Mouse (Mus musculus) heart, adult 9 months (tissue): ENCODE data around the gene Ncoa6.
A peak's percentile ranks its signal among the peaks of the same experiment; 100 is the strongest.
"Not testable (repeated sequence)": the region's sequence is repeated elsewhere in the genome, so short reads cannot be mapped to it uniquely, and the experiment has no call there.

Source experiments
- DNase-seq, 2 experiments: peaks; one replicate each; pipeline ENCODE4 v3.0.0; 2022; ENCODE audit warnings: low spot score in 2 of 2

The Ncoa6 gene

GRCm38 (mm10) chr2:155473570-155474088 is at the start of gene Ncoa6:
Ncoa6 (minus strand) TSS chr2:155473894.
- DNase-seq, result peak; percentile 35 to 37

GRCm38 (mm10) chr2:155518531-155519270 is 45.0 kb upstream of the Ncoa6 start:
- no peak for DNase-seq

GRCm38 (mm10) chr2:155517455-155518423 is 44.0 kb upstream of the Ncoa6 start, which contains the start of the genes Acss2 and Ggt7:
Acss2 (plus strand) TSS chr2:155517948.
Ggt7 (minus strand) TSS chr2:155518237.
- DNase-seq, result peak; percentile 98 to 99

- peak; percentile 31 to 71 for DNase-seq
Observed at GRCm38 (mm10) chr2:155515941-155516340, 42.2 kb upstream of the Ncoa6 start.

GRCm38 (mm10) chr2:155514666-155515065 is 41.0 kb upstream of the Ncoa6 start:
- DNase-seq, result peak; percentile 60 to 65

GRCm38 (mm10) chr2:155513543-155513942 is 39.8 kb upstream of the Ncoa6 start:
- DNase-seq, result no peak

GRCm38 (mm10) chr2:155512479-155512878 is 38.8 kb upstream of the Ncoa6 start:
- DNase-seq, result peak in 1 of 2 experiments; percentile 55

- DNase-seq, result no peak
Observed at GRCm38 (mm10) chr2:155507721-155508470, 34.2 kb upstream of the Ncoa6 start.

GRCm38 (mm10) chr2:155505811-155506210 is 32.1 kb upstream of the Ncoa6 start:
- DNase-seq, result no peak

GRCm38 (mm10) chr2:155504440-155505355 is 31.0 kb upstream of the Ncoa6 start:
- no peak for DNase-seq

- no peak for DNase-seq
Observed at GRCm38 (mm10) chr2:155502596-155502995, 28.9 kb upstream of the Ncoa6 start.

GRCm38 (mm10) chr2:155490998-155491397 is 17.3 kb upstream of the Ncoa6 start:
- no peak for DNase-seq

- DNase-seq, result peak in 1 of 2 experiments; percentile 46
Observed at GRCm38 (mm10) chr2:155482021-155482420, 8.3 kb upstream of the Ncoa6 start.

- peak; percentile 41 to 47 for DNase-seq
Observed at GRCm38 (mm10) chr2:155472671-155473569, 774 bp downstream of the Ncoa6 start.

- DNase-seq, result no peak
Observed at GRCm38 (mm10) chr2:155466861-155467260, 6.8 kb downstream of the Ncoa6 start.

GRCm38 (mm10) chr2:155453591-155453990 is 20.1 kb downstream of the Ncoa6 start:
- DNase-seq, result no peak

- no peak for DNase-seq
Observed at GRCm38 (mm10) chr2:155451256-155451655, 22.4 kb downstream of the Ncoa6 start.

GRCm38 (mm10) chr2:155447906-155448305 is 25.8 kb downstream of the Ncoa6 start:
- not testable (repeated sequence) for DNase-seq

GRCm38 (mm10) chr2:155443446-155443845 is 30.2 kb downstream of the Ncoa6 start:
- DNase-seq, result peak in 1 of 2 experiments; percentile 9
